Mouse (Mus musculus): Measurements from ENCODE around the gene Gm21721. TPM values are rescaled to one million over a fixed set of nuclear protein-coding genes. Genes with fewer than 3 reads are reported as not detected.
"Not testable (repeated sequence)": the region's sequence is repeated elsewhere in the genome, so short reads cannot be mapped to it uniquely, and the experiment has no call there.

Gene Gm21721
- polyA plus RNA-seq (2012; rRNA removed): not detected in 2 replicates

- not testable (repeated sequence) for DNase-seq (ENCODE audit: low read depth)
These were observed at the start of gene Gm21721 for GRCm38 (mm10) chrY:9202090-9202489. Gene Gm21721, minus strand, starts transcription at chrY:9202190.

Other genes with a start within 250 kb of the Gm21721 start
- not detected in 2 replicates for gene Gm21292, start 68.3 kb downstream of the Gm21721 start, polyA plus RNA-seq (2012; rRNA removed)
- gene Gm21812, start 145.0 kb upstream of the Gm21721 start, polyA plus RNA-seq (2012; rRNA removed): not detected in 2 replicates
- not detected in 2 replicates for gene Gm21874, start 214.0 kb upstream of the Gm21721 start, polyA plus RNA-seq (2012; rRNA removed)

Measured in brain, embryonic 14.5 days (tissue).